Mouse (Mus musculus) midbrain, embryonic 12.5 days (tissue): Measurements from ENCODE around the gene Ppp1r32. TPM values are rescaled to one million over a fixed set of nuclear protein-coding genes. Genes with fewer than 3 reads are reported as not detected.
A peak's percentile ranks its signal among the peaks of the same experiment; 100 is the strongest.

Experiments used
- ATAC-seq: fragments of 200-750 bp; cut with Nextera tagmentation; 2 replicates; pipeline ENCODE4 v1.8.0; 2017; ENCODE audit warnings: low read depth, moderate TSS enrichment, moderate library complexity; ENCODE audit not compliant: low FRiP score
- H3K27ac ChIP-seq: fragments of 300-500 bp; sonication (generic); replicated peaks from 2 replicates; pipeline ENCODE4 v1.5.1; 2016; ENCODE audit warnings: mild to moderate bottlenecking
- H3K27me3 ChIP-seq: fragments of 300-500 bp; sonication (generic); 2 replicates; pipeline ENCODE4 v1.6.1; 2016; ENCODE audit warnings: mild to moderate bottlenecking
- H3K36me3 ChIP-seq: fragments of 300-500 bp; sonication (generic); 2 replicates; pipeline ENCODE4 v1.6.1; 2016
- H3K4me1 ChIP-seq: fragments of 300-500 bp; sonication (generic); 2 replicates; pipeline ENCODE4 v1.6.1; 2016
- H3K4me2 ChIP-seq: fragments of 300-500 bp; sonication (generic); replicated peaks from 2 replicates; pipeline ENCODE4 v1.6.1; 2016; ENCODE audit warnings: mild to moderate bottlenecking, moderate library complexity
- H3K4me3 ChIP-seq: fragments of 300-500 bp; sonication (generic); 2 replicates; pipeline ENCODE4 v1.5.1; 2016; ENCODE audit warnings: mild to moderate bottlenecking
- H3K9ac ChIP-seq: fragments of 300-500 bp; sonication (generic); replicated peaks from 2 replicates; pipeline ENCODE4 v1.6.1; 2016; ENCODE audit warnings: mild to moderate bottlenecking, moderate library complexity
- H3K9me3 ChIP-seq: fragments of 300-500 bp; sonication (generic); 2 replicates; pipeline ENCODE4 v1.6.1; 2016; ENCODE audit warnings: mild to moderate bottlenecking
- WGBS: fragments of 180-500 bp; shearing (Covaris S2); methylation state at CpG from one replicate; pipeline ENCODE4 v1.1.7; 2016; 5-methylcytosine and 5-hydroxymethylcytosine counted together
- polyA plus RNA-seq: library from polyadenylated mRNA; unstranded; fragments of >200 nt; fragmentation: Nextera tagmentation; extraction: Ambion mirVana; gene quantifications from 2 replicates; pipeline ENCODE4 v1.2.1, GENCODE M21; 2016

The Ppp1r32 gene
- polyA plus RNA-seq, 1 experiment from 2014 or later, result 0.27 TPM

- peak overlapping the region; percentile 61; the same call in 1 of the 2 replicates for H3K27ac ChIP-seq
These were observed 25.3 kb downstream of the Ppp1r32 start for GRCm38 (mm10) chr19:10457484-10457800.

GRCm38 (mm10) chr19:10456752-10457483 lies 25.8 kb downstream of the Ppp1r32 start, which contains the start of gene Lrrc10b:
Gene Lrrc10b, minus strand, starts transcription at chr19:10457473.
- H3K4me3 ChIP-seq, result peak within 1 kb of the TSS; percentile 58
- WGBS, result under 1% methylated on average over 93 of the region's 96 CpGs
- H3K4me2 ChIP-seq, result peak within 1 kb of the TSS; percentile 95
- no peaks in the 10 kb centered on the region for H3K9me3 ChIP-seq
- no peaks in the 10 kb centered on the region for H3K36me3 ChIP-seq
- H3K9ac ChIP-seq, result peak within 1 kb of the TSS; percentile 37
- ATAC-seq, result peak; percentile 55
- H3K4me1 ChIP-seq, result peaks cover 29% of the 10 kb centered on the region
- peak within 1 kb of the TSS; percentile 61 for H3K27ac ChIP-seq
- H3K27me3 ChIP-seq, result peaks cover 94% of the 10 kb centered on the region

More at GRCm38 (mm10) chr19:10457484-10457800, 25.3 kb downstream of the Ppp1r32 start:
- peak overlapping the region; percentile 37 for H3K9ac ChIP-seq
- H3K36me3 ChIP-seq, result no peaks in the 10 kb centered on the region
- peaks cover 29% of the 10 kb centered on the region for H3K4me1 ChIP-seq
- peak; percentile 96 for ATAC-seq
- H3K4me3 ChIP-seq, result peak overlapping the region; percentile 58
- peaks cover 94% of the 10 kb centered on the region for H3K27me3 ChIP-seq
- WGBS, result 1% methylated on average over 29 of the region's 34 CpGs
- peak overlapping the region; percentile 95 for H3K4me2 ChIP-seq
- H3K9me3 ChIP-seq, result no peaks in the 10 kb centered on the region

- H3K4me3 ChIP-seq, result no peak overlapping the region
- H3K9ac ChIP-seq, result no peak overlapping the region
- no peak overlapping the region for H3K27ac ChIP-seq
- H3K27me3 ChIP-seq, result peaks cover 80% of the 10 kb centered on the region
- peaks cover 26% of the 10 kb centered on the region for H3K4me1 ChIP-seq
- no peak for ATAC-seq
- no peaks in the 10 kb centered on the region for H3K36me3 ChIP-seq
- 73% methylated on average over 3 of the region's 3 CpGs for WGBS
- no peaks in the 10 kb centered on the region for H3K9me3 ChIP-seq
- H3K4me2 ChIP-seq, result no peak overlapping the region
These were observed 27.3 kb downstream of the Ppp1r32 start for GRCm38 (mm10) chr19:10455437-10455806.

- Histone ChIP-seq H3K36me3 (no peaks in the 10 kb centered on the region), H3K4me1 (peaks cover 23% of the 10 kb centered on the region)
These were observed 27.9 kb downstream of the Ppp1r32 start for GRCm38 (mm10) chr19:10454718-10455436.

GRCm38 (mm10) chr19:10449708-10450107 lies 33.0 kb downstream of the Ppp1r32 start:
- ATAC-seq, result peak; percentile 59
- H3K27me3 ChIP-seq, result peaks cover 27% of the 10 kb centered on the region
- H3K9ac ChIP-seq, result no peak overlapping the region
- peaks cover 3% of the 10 kb centered on the region for H3K4me1 ChIP-seq
- no peak overlapping the region for H3K27ac ChIP-seq
- H3K9me3 ChIP-seq, result no peaks in the 10 kb centered on the region
- no peak overlapping the region for H3K4me2 ChIP-seq
- no peak overlapping the region for H3K4me3 ChIP-seq
- peaks cover 20% of the 10 kb centered on the region for H3K36me3 ChIP-seq
- WGBS, result 4% methylated on average over 3 of the region's 3 CpGs

More at GRCm38 (mm10) chr19:10454718-10455436, 27.9 kb downstream of the Ppp1r32 start:
- Histone ChIP-seq H3K9ac (no peak overlapping the region), H3K27ac (no peak overlapping the region), H3K27me3 (peaks cover 78% of the 10 kb centered on the region), H3K9me3 (no peaks in the 10 kb centered on the region), H3K4me3 (no peak overlapping the region), H3K4me2 (no peak overlapping the region)
- 73% methylated on average over 4 of the region's 4 CpGs for WGBS
- ATAC-seq, result no peak

- Histone ChIP-seq H3K9ac (no peak overlapping the region), H3K27ac (no peak overlapping the region), H3K9me3 (no peaks in the 10 kb centered on the region), H3K4me3 (no peak overlapping the region), H3K4me1 (peaks cover 3% of the 10 kb centered on the region), H3K36me3 (peaks cover 26% of the 10 kb centered on the region), H3K27me3 (peaks cover 24% of the 10 kb centered on the region; the same call in 1 of the 2 replicates), H3K4me2 (no peak overlapping the region)
- no peak; the same call in 1 of the 2 replicates for ATAC-seq
- 60% methylated on average over 6 of the region's 6 CpGs for WGBS
These were observed 33.5 kb downstream of the Ppp1r32 start for GRCm38 (mm10) chr19:10449190-10449589.

- H3K27ac ChIP-seq, result no peak overlapping the region
- H3K27me3 ChIP-seq, result peaks cover 16% of the 10 kb centered on the region; the same call in 1 of the 2 replicates
- H3K36me3 ChIP-seq, result peaks cover 35% of the 10 kb centered on the region
- no peak overlapping the region for H3K4me2 ChIP-seq
- peaks cover 3% of the 10 kb centered on the region for H3K4me1 ChIP-seq
- H3K9me3 ChIP-seq, result no peaks in the 10 kb centered on the region
- WGBS, result 91% methylated on average over 7 of the region's 7 CpGs
- no peak for ATAC-seq
- no peak overlapping the region for H3K4me3 ChIP-seq
- H3K9ac ChIP-seq, result no peak overlapping the region; the same call in 1 of the 2 replicates
These were observed 34.5 kb downstream of the Ppp1r32 start for GRCm38 (mm10) chr19:10448275-10448674.

- Histone ChIP-seq H3K9me3 (no peaks in the 10 kb centered on the region), H3K27me3 (no peaks in the 10 kb centered on the region), H3K4me2 (no peak overlapping the region), H3K4me1 (no peaks in the 10 kb centered on the region), H3K27ac (no peak overlapping the region), H3K4me3 (no peak overlapping the region), H3K36me3 (peaks cover 40% of the 10 kb centered on the region), H3K9ac (no peak overlapping the region)
- no peak for ATAC-seq
- WGBS, result 94% methylated on average over 15 of the region's 15 CpGs
These were observed 37.9 kb downstream of the Ppp1r32 start for GRCm38 (mm10) chr19:10444685-10445369.

GRCm38 (mm10) chr19:10437521-10437920 lies 45.2 kb downstream of the Ppp1r32 start:
- Histone ChIP-seq H3K27ac (no peak overlapping the region), H3K27me3 (peaks cover 3% of the 10 kb centered on the region; the same call in 1 of the 2 replicates), H3K9me3 (no peaks in the 10 kb centered on the region), H3K9ac (no peak overlapping the region), H3K4me1 (no peaks in the 10 kb centered on the region), H3K4me3 (no peak overlapping the region), H3K36me3 (no peaks in the 10 kb centered on the region; the same call in 1 of the 2 replicates), H3K4me2 (no peak overlapping the region)
- WGBS, result 71% methylated on average over 1 of the region's 1 CpGs
- ATAC-seq, result no peak

- H3K9ac ChIP-seq, result no peak overlapping the region
- no peaks in the 10 kb centered on the region; the same call in 1 of the 2 replicates for H3K36me3 ChIP-seq
- WGBS, result 29% methylated on average over 1 of the region's 1 CpGs
- peaks cover 2% of the 10 kb centered on the region; the same call in 1 of the 2 replicates for H3K4me1 ChIP-seq
- no peak overlapping the region for H3K27ac ChIP-seq
- H3K4me2 ChIP-seq, result no peak overlapping the region
- no peaks in the 10 kb centered on the region for H3K9me3 ChIP-seq
- no peak for ATAC-seq
- peaks cover 7% of the 10 kb centered on the region; the same call in 1 of the 2 replicates for H3K27me3 ChIP-seq
- no peak overlapping the region for H3K4me3 ChIP-seq
These were observed 46.0 kb downstream of the Ppp1r32 start for GRCm38 (mm10) chr19:10436726-10437125.

GRCm38 (mm10) chr19:10435908-10436307 lies 46.8 kb downstream of the Ppp1r32 start:
- ATAC-seq, result no peak
- no peak overlapping the region for H3K27ac ChIP-seq
- WGBS, result 37% methylated on average over 3 of the region's 3 CpGs

More at GRCm38 (mm10) chr19:10435908-10436307, 46.8 kb downstream of the Ppp1r32 start:
- H3K4me3 ChIP-seq, result no peak overlapping the region
- H3K4me1 ChIP-seq, result peaks cover 4% of the 10 kb centered on the region; the same call in 1 of the 2 replicates
- no peak overlapping the region for H3K4me2 ChIP-seq
- H3K36me3 ChIP-seq, result no peaks in the 10 kb centered on the region
- peaks cover 7% of the 10 kb centered on the region; the same call in 1 of the 2 replicates for H3K27me3 ChIP-seq
- H3K9me3 ChIP-seq, result no peaks in the 10 kb centered on the region
- H3K9ac ChIP-seq, result no peak overlapping the region
